Mouse (Mus musculus) urinary bladder, postnatal 4 days (tissue): ENCODE data around the gene Eno2.
"Not testable (repeated sequence)": the region's sequence is repeated elsewhere in the genome, so short reads cannot be mapped to it uniquely, and the experiment has no call there.

Experiments
- DNase-seq, 2 experiments: peaks; one replicate each; pipeline ENCODE4 v3.0.0; 2021 to 2022; ENCODE audit warnings: low spot score in 2 of 2

Eno2 gene

DNA sequence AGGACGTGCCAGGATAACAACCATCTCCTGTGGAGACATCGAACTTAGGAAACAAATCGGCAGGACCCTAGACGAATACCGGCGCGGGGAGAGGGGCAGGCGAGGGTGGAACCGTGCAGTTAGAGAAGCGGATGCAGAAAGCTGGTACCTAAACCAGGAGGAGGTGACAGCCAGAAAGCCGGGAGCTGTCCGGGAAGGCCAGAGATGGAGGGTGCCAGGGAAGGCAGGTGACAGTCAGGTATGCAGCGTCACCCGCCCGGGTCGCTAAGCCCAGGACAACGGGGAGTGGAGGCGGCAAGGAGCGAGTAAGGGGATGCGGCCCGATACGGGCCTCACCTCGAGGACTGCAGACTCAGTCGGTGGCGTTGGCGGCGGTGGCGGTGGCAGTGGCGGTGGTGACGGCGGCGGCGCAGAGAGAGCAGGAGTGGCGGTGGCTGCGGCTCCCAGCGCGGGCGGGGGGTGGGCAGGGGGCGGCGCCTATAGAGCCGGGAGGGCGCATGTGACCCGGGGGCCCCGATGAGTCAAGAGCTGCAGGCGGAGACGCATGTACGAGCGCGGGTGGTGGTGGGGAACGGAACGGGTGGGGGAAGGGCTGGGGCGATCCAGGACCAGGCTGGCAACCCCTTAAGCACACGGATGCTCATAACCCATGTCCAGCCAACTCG, at the start of gene Eno2:
Gene Eno2, minus strand, starts transcription at position 573 of the 665 bp plus-strand sequence.
- DNase-seq: peak in 1 of 2 experiments; percentile 53

- DNase-seq: no peak
These were observed 48.5 kb upstream of the Eno2 start for GRCm38 (mm10) chr6:124817971-124818370.

DNA sequence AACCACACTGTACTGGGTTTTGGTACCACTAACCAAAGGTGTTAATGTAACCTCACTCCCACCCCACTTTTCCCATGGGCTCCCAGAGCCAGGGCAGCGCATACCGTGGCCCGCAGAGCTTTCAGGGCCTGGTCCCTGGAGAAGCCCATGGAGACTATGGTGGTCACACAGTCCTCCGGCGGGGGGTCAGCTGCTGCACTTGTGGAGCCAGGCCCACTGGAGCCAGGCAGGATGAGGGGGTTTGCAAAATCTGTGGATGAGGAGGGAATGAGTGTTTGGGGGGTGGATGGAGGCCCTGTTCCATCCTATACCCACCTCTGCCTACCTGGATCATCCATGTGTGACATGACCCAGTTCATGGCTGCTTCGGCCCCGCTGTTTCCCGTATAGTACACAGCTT, 48.1 kb upstream of the Eno2 start:
- DNase-seq: no peak

GRCm38 (mm10) chr6:124817125-124817524, 47.7 kb upstream of the Eno2 start:
- DNase-seq: no peak

DNA sequence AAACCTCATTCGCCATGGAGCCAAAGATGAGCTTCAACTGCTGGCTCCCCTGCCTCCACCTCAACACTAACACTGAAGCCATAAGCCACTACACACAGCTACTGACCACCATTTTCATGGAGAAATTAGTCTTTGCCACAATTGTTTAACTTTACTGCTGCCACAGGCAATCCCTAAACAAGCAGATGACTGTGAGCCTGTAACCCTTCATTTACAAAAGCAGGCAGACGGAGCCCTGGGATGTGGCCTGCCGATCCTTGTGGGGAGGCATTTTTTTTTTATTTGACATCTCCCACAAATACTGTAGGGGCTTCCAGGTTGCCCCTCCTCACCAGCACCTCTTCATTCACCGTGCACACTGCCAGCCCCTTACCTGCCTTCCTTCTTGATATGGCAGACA, 47.1 kb upstream of the Eno2 start:
- DNase-seq: no peak

- DNase-seq: peak in 1 of 2 experiments; percentile 41
These were observed 45.6 kb upstream of the Eno2 start for GRCm38 (mm10) chr6:124814858-124815774.

GRCm38 (mm10) chr6:124814448-124814847, 45.0 kb upstream of the Eno2 start:
- peak in 1 of 2 experiments; percentile 58 for DNase-seq

DNA sequence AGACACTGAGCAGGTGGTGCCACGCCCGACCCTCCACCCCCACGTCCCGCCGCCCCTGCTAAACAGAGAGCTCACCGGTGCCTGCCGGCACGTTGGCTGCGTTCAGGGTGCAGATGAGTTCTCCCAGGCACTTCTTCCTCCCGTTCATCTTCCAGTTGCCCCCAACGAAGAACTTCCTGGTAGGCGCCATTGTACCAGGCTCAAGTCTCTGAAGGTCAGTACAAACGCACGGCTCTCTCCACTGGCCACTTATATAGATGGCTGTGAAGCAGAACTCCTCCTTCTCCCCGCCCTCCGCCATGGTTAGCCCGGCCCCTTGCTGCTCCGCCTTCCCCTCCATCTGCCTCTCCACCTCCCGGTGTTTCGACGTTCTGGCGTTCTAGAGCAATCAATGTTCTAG, 44.5 kb upstream of the Eno2 start, which contains the start of gene Tpi1:
Gene Tpi1, minus strand, starts transcription at position 364 of the 400 bp plus-strand sequence.
- peak; percentile 89 to 92 for DNase-seq

GRCm38 (mm10) chr6:124813496-124813895, 44.0 kb upstream of the Eno2 start:
- DNase-seq: peak in 1 of 2 experiments; percentile 49

- DNase-seq: no peak
These were observed 43.4 kb upstream of the Eno2 start for GRCm38 (mm10) chr6:124812848-124813247.

DNA sequence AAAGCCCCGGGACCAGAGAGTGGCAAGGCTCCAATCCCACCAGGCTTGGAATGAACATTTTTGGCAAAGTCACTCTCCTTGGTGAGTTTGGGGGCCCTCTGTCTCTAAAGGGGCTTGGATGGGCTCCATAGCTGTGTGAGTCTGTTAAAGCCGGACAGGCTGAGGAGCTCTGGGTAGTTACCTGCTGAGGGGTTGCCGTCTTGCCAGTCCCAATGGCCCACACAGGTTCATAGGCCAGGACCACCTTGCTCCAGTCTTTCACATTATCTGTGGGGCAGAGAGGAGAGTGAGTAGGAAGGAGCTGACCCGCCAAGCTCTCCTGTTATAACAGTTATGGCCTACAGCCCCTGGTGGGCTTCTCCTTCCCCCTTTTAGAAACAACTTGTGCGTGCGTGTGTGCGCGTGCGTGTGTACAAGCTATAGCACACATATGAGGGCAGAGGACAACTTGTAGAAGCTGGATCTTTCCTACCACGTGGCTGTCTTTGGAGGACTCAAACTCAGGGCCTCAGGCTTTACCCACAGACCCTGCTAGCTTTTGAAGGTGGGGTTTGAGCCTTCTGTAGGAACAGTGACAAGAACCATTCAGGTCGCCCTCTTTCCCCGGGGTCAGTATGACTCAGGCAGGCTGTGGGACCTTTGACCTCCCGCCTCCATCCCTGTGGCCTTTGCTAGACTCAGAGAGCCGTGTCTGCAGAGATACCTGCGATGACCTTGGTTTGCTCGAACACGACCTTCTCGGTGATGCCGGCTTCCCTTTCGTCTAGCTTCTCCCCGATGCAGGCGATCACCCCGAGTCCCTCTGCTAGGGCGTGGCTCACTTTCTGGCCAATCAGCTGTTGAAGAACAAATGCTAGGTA, 42.5 kb upstream of the Eno2 start:
- no peak for DNase-seq

GRCm38 (mm10) chr6:124811403-124811665, 41.9 kb upstream of the Eno2 start:
- no peak for DNase-seq

- DNase-seq: not testable (repeated sequence)
These were observed 41.3 kb upstream of the Eno2 start for GRCm38 (mm10) chr6:124810566-124811402.

- DNase-seq: no peak
These were observed 40.5 kb upstream of the Eno2 start for GRCm38 (mm10) chr6:124809775-124810538.

DNA sequence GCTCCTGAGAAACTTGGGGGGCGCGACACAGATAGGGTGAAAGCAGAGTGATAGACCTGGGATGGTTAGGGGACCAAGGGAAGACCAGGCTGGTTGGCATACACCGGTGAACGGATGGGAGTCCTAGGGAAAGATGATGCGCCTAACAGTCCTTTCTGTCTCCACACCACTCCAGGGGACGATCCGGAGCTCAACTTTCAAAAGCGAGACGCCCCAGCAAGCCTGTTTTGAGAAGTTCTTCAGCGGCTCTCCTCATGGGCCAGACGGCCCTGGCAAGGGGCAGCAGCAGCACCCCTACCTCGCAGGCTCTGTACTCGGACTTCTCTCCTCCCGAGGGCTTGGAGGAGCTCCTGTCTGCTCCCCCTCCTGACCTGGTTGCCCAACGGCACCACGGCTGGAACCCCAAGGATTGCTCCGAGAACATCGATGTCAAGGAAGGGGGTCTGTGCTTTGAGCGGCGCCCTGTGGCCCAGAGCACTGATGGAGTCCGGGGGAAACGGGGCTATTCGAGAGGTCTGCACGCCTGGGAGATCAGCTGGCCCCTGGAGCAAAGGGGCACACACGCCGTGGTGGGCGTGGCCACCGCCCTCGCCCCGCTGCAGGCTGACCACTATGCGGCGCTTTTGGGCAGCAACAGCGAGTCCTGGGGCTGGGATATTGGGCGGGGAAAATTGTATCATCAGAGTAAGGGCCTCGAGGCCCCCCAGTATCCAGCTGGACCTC, 39.7 kb upstream of the Eno2 start:
- DNase-seq: peak; percentile 79 to 84

DNA sequence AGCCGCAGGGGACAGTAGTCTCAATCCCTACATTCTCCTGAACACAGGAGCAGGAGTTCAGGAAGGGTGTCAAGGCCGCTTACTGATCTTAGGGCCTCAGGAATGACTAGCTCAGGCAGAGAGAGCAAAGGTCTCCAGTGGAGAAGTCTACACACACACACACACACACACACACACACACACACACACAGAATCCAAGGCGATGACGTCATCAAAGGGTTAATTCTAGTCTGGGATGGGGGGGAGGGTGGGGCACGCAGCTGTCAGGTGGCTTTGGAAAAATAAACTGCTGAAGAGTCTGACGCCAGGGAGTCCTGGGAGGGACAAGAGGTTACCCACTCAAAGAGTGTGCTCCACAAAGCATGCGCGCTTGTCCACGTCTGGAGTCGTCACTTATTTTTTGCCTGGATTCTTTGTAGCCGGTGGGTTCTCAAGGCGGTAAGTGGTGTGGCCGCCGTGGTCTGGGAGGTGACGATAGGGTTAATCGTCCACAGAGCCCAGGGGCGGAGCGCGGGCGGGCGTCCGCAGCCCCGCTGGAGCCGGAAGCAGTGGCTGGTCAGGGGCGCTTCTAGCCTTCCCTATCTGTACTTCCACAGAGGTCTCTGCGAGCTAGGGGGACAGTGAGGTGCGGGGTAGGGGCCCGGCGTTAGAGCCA, 39.0 kb upstream of the Eno2 start, which contains the start of gene Spsb2:
Gene Spsb2, plus strand, starts transcription at position 304 of the 655 bp plus-strand sequence.
- DNase-seq: peak; percentile 82 to 83

DNA sequence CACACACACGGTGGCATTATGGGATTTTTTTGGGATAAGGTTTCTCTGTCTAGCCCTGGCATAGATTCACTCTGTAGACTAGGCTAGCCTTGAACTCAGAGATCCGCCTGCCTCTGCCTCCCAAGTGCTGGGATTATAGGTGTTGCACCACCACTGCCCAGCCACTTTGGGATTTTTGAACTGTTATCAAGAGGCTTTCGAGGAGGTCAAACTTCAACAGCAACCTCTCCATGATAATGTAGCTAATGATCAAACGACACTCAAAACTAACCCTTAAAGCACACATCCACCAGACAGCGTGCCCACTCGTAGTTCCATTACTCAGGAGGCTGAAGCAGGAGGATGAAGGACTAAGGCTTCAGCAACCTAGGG, 38.5 kb upstream of the Eno2 start:
- no peak for DNase-seq

DNA sequence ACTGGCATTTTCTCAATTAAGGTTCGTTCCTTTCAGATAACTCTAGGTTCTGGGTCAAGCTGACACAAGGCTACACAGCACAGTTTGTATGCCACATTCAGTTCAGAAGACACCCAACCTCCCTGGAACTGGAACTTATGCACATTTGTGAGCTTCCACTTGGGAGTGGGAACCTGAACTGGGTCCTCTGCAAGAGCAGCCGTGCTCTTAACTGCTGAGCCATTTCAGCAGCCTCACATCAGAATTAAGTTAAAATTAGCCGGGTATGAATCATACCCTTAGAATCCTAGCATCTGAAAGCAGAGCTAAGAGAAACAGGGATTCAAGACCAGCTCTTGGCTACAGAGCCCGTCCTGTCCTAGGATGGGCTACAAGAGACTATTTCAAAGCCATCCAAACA, 37.9 kb upstream of the Eno2 start:
- DNase-seq: no peak
